Mouse (Mus musculus) olfactory bulb, adult 2 months (tissue): Measurements from ENCODE around the gene Ccl12.

Experiments used
- CTCF ChIP-seq: fragments of 200-500 bp; IDR thresholded peaks from 2 replicates; pipeline ENCODE4 v1.5.1; 2012; ENCODE audit warnings: low read depth, mild to moderate bottlenecking, low read length, moderate library complexity; ENCODE audit not compliant: insufficient read depth
- POLR2A ChIP-seq: fragments of 200-500 bp; IDR thresholded peaks from 2 replicates; pipeline ENCODE4 v1.6.1; 2012; ENCODE audit warnings: mild to moderate bottlenecking, low read depth, low read length, moderate library complexity; ENCODE audit not compliant: insufficient read depth

- TF ChIP-seq CTCF (no peak), POLR2A (no peak)
Measured at GRCm38 (mm10) chr11:82072374-82072773, 29.3 kb upstream of the Ccl12 start.
